Mouse (Mus musculus) heart, postnatal 36 days (tissue): Measurements from ENCODE around the gene Bhlhb9. TPM values are rescaled to one million over a fixed set of nuclear protein-coding genes. Genes with fewer than 3 reads are reported as not detected.

ENCODE experiments used
- DNase-seq, 2 experiments: peaks; one replicate each; pipeline ENCODE4 v3.0.0; 2021 to 2022
- intact Hi-C: fragments of 180-260 bp; cut with DNase I; formaldehyde crosslinking; loops from one replicate; pipeline ENCODE4 v1.15.1; 2025
- microRNA-seq, 2 experiments: library from miRNA; unstranded; fragments of <30 nt; microRNA quantifications; one replicate each; pipeline ENCODE4 v1.2.0; 2021; ENCODE audit warnings: borderline number of aligned reads in 2 of 2
- total RNA-seq, 2 experiments: library from RNA; stranded (reverse); gene quantifications; 2 replicates each; pipeline ENCODE4 v1.2.3; 2021

Bhlhb9 gene
- total RNA-seq, 2 experiments from 2014 or later = 10.6 to 17.6 TPM

GRCm38 (mm10) chrX:135885411-135886233 lies 88.2 kb downstream of the Bhlhb9 start:
- DNase-seq = peak; percentile 29 to 44
- intact Hi-C loops = no loop called here

- DNase-seq = peak in 1 of 2 experiments; percentile 7
- intact Hi-C loops = no loop called here
Measured at GRCm38 (mm10) chrX:135886234-135886585, 88.8 kb downstream of the Bhlhb9 start.

DNA sequence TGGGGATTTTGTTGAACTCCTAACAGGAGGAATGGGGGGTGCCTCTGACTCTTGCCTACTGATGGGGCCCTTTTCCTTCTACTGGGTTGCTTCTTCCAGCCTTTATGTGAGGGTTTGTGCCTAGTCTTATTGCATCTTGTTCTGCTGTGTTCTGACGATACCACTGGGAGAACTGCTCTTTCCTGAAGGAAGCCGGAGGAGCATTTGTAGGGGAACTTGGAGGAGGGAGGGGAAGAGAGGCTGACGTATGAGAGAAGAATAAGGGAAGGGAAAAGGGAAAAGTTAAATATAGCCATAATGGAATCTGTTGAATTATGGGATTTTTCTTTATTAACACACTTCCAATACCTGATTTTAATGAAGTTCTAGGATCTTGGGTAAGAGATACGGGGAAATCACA lies 119.2 kb downstream of the Bhlhb9 start:
- DNase-seq = no peak
- intact Hi-C loops = no loop called here

GRCm38 (mm10) chrX:135917116-135917515 lies 119.7 kb downstream of the Bhlhb9 start:
- DNase-seq = no peak
- intact Hi-C loops = no loop called here

GRCm38 (mm10) chrX:135922162-135922561 lies 124.8 kb downstream of the Bhlhb9 start:
- intact Hi-C loops = no loop called here
- DNase-seq = no peak

DNA sequence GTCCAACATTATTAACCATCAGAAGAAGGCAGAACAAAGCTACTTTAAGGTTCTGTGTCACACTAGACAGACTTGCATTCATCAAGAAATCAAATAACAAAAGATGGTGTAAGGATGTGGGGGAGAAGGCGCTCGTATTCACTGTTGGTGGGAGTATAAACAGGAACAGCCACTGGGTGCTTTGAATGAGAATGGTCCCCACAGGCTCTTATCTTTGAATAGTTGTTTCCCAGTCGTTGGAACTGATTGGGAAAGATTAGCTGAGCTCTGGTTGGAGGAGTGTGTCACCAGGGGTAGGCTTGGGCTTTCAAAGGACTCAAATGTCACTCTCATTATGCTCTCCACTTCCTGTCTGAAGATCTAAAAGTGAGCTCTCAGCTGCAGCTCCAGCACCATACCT lies 128.5 kb downstream of the Bhlhb9 start:
- DNase-seq = no peak
- intact Hi-C loops = no loop called here

DNA sequence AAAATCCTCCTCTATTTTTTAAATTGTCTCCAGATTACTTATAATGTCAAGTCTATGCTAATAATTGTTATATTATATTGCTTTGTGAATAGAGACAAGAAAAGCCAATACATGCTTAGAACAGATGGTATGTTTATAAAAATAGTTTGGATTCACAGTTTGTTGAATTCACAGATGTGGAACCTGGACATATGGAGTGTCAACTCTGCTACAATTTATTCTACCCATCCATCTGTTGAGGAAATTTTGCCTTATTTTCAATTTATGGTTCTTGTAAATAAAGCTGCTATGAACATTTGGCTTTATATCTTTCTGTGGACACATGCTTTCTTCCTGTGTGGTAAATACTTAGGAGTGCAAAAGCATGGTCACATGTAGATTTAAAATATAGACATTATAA lies 131.2 kb downstream of the Bhlhb9 start:
- no peak for DNase-seq
- intact Hi-C loops = no loop called here

- intact Hi-C loops = no loop called here
Measured at GRCm38 (mm10) chrX:135936452-135936851, 139.1 kb downstream of the Bhlhb9 start.

More at GRCm38 (mm10) chrX:135936452-135936851, 139.1 kb downstream of the Bhlhb9 start:
- DNase-seq = no peak

Small RNA genes within 50 kb of the gene (microRNA-seq; reads per million reads assigned to microRNA genes)
- gene Mir1970 = 0 reads per million in 2 experiments

Other genes starting within 250 kb of the Bhlhb9 start
- gene Nxf7, start 198.8 kb upstream of the Bhlhb9 start, total RNA-seq = under 1 TPM in 1 of 2 experiments, not detected in 1; 0.31 TPM
- not detected for gene Prame, start 169.9 kb upstream of the Bhlhb9 start, total RNA-seq
- not detected for gene Tcp11x2, start 103.8 kb upstream of the Bhlhb9 start, total RNA-seq
- not detected for gene Tmsb15a, start 72.3 kb upstream of the Bhlhb9 start, total RNA-seq
- 1 to 10 TPM; 5.6 to 6.9 TPM for gene Armcx5, start 54.9 kb upstream of the Bhlhb9 start, total RNA-seq
- gene Gprasp1, start 54.9 kb upstream of the Bhlhb9 start, total RNA-seq = 10 to 100 TPM; 16.4 to 17.5 TPM
- gene Gprasp2, start 41.4 kb downstream of the Bhlhb9 start, total RNA-seq = 1 to 10 TPM; 1.7 to 1.8 TPM
- 1 to 10 TPM; 1.4 to 2.2 TPM for gene Arxes2, start 196.2 kb downstream of the Bhlhb9 start, total RNA-seq
- under 1 TPM; 0.25 to 0.33 TPM for gene Arxes1, start 235.8 kb downstream of the Bhlhb9 start, total RNA-seq